Mouse (Mus musculus) kidney, postnatal 10 days (tissue): ENCODE data around the gene Fam189a1.

Experiments
- DNase-seq: peaks from one replicate; pipeline ENCODE4 v3.0.0; 2021; ENCODE audit warnings: mixed read lengths

Fam189a1 gene

GRCm38 (mm10) chr7:64872743-64873241, 283.6 kb downstream of the Fam189a1 start, which contains the start of gene Nsmce3:
Nsmce3 (minus strand) TSS chr7:64872997.
- DNase-seq: peak; percentile 98

DNA sequence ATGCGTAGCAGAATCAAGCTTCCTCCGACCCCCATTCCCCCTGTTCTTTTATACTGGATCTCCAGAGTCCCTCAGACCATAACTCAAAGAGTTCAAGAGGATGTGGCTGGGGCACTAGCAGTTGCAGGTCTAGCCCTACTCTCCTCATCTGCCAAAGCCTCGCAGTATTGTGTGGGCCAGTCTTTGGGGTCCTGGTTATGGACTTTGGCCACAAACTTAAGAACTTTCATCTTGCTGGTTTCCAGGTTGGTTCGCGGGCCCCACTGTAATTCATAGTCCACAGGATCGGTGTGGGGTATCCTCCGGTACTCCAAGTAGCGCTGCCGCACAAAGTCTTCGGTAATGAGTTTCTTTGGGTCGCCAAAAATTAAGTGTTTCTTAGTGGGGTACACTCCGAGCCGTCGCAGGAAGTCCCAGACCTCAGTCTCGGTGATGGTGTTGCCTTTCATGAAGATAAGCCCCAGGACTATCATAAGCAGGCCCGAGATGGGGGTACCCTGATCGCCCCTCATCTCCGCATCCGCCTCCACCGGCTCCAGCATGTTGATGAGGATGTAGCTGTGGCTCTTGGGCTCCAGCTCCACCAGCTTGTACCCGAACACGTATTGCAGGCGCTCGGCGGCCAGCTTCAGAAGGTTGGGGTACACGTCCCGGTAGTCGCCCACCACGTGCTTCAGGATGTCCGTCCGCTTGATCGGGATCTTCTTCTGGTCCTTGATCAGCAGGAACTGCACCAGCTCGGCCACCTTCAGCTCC, 284.2 kb downstream of the Fam189a1 start:
- no peak for DNase-seq

DNA sequence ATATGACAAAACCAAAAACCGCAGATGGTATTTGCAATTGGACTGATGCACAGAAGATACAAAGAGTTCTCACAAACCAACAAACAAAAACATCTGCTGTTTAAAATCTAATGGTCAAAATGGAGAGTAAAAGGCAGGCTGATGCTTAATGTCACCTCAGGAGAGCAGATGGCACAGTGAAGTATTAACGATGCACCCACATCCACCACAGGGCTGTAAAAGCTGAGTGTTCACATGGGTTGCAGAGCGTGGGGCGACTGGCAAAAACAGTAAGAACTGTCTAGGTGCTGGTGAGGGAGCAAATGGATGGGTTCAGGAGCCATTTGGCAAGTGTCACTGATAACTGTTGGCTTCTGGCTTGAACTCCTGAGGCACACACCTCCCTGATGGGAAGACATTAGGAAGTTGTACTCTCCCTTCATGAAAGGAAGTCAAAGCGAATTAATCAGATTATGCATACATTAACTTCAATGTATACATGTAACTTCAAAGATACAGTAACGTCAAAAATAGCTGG, 286.8 kb downstream of the Fam189a1 start:
- no peak for DNase-seq

DNA sequence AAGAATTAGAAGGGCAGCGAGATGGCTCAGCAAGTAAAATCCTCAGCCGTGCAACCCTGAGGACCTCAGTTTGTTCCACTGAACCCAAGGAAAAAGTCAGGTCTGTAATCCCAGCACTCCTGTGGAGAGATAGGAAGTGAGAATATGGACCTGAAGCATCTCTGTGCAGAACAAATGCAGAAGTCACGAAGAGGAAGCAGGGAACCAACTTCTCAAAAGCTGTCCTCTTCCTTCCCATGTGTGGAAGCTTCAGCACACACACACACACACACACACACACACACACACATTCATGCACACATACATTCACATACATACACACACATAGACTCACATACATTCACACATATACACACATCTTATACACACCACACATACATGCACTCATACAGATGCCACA, 292.8 kb downstream of the Fam189a1 start:
- DNase-seq: no peak

GRCm38 (mm10) chr7:64862978-64863377, 293.4 kb downstream of the Fam189a1 start:
- DNase-seq: no peak

GRCm38 (mm10) chr7:64856526-64857082, 299.8 kb downstream of the Fam189a1 start:
- no peak for DNase-seq

DNA sequence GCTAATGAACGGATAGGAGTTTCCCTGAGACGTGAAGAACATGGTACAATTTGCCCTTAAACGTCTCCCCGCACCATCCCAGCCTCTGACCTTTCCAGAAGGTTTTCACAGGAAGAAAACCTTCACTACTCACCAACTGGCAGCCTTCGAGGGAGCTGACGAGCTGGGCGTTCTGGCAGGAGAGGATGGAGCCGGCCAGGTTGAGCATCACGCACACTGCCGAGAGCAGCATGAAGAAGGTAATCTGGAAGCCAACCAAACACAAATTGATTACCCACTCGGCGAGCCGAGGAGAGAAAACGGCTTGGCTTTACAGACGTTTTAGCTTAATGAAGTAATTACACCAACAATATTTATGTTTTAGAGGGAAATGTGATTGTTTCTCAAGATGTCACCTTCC, 300.4 kb downstream of the Fam189a1 start:
- DNase-seq: no peak

- no peak for DNase-seq
These were observed 300.9 kb downstream of the Fam189a1 start for GRCm38 (mm10) chr7:64855389-64855927.

DNA sequence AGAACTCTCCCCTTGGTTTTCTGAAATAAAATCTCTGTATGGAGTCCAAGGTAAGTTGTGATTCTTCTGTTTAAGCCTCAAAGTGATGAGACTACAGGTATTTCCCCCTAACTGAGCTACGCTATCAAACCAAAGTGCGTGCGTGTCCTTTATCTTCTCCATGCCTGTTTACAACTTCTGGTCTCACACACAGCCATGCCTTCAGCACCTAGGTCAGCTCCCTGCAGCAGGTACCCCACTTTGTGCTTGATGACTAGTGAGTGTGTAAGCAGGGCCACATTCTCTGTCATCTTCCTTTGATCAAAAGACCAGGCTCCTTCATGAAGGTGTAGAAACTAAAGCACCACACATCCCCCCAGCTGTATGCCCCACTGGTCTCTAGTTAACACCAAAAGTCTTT, 305.6 kb downstream of the Fam189a1 start:
- DNase-seq: peak; percentile 68

DNA sequence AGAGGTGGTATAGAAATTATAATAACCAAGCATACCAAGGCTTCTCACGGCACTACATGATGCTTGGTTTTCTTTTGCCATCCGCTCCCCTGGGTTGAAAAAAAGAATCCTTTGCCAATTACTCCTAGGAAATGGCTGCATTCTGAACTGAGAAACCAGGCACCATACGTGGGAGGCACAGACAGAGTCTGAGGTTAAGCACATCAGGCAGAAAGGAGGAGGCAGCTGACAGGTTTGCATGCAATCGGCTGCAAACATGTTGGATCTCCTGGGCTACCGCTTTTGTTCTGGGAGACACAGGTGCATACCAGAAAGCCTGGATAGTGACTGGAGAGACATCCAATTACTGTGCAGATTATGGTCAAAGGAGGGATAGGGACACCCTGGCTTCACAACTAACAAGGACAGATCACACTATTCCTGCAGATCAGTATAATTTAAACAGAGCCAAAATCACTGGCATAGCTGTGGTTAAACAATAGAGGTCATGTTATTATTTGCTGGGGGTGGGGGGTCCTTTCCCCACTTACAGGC, 308.9 kb downstream of the Fam189a1 start:
- no peak for DNase-seq

DNA sequence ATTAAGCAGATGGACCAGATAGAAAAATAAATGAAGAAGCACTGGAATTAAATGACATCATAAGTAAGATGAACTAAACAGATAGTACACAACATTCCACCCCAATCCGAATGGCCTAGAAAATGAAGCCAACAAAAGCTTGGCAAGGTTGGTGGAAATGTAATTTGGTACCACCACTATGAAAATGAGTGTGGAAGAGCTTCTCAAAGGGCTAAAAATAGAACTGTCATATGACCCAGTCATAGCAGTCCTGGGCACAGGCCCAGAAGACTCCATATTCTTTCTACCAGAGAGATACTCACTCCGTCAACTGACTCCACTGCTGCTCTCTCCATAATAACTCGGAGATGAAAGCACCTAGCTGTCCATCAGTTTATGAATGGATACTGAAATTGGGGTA, 310.3 kb downstream of the Fam189a1 start:
- no peak for DNase-seq

DNA sequence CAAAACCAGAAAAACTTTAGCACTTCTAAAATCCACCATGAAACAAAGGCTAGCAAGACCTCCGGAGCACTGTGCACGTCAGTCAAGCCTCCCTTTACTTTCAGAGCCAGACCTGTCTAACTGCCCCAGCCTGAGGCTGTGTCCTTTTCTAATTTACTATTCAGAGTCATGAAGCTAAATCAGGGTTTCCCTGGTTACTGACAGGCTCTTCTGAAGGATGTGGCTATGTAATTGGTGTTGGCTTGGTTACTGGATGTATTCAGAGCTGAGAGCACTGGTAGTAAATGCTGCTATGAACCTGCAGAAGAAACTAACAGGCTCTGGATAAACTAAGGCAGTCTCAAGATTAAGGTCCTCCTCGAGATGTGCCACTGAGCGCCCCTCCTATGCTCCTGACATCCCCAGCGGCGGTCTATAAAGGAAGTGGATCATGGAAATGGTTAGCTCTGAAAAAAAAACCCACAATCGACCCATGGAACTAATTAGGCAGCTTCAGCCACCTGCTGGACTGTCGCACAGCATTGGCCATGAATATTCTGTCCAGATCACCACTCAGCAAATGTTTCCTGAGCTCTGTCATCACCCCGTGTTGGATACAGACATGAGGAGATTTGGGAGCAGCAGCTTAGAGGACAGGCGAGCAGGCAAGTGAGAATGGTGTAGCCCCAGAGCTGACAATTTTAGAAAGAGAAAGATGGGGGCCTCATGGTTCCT, 315.3 kb downstream of the Fam189a1 start:
- no peak for DNase-seq

- DNase-seq: no peak
These were observed 315.8 kb downstream of the Fam189a1 start for GRCm38 (mm10) chr7:64840576-64840895.

- peak; percentile 63 for DNase-seq
These were observed 316.4 kb downstream of the Fam189a1 start for GRCm38 (mm10) chr7:64839801-64840575.

GRCm38 (mm10) chr7:64839281-64839680, 317.1 kb downstream of the Fam189a1 start:
- DNase-seq: no peak

DNA sequence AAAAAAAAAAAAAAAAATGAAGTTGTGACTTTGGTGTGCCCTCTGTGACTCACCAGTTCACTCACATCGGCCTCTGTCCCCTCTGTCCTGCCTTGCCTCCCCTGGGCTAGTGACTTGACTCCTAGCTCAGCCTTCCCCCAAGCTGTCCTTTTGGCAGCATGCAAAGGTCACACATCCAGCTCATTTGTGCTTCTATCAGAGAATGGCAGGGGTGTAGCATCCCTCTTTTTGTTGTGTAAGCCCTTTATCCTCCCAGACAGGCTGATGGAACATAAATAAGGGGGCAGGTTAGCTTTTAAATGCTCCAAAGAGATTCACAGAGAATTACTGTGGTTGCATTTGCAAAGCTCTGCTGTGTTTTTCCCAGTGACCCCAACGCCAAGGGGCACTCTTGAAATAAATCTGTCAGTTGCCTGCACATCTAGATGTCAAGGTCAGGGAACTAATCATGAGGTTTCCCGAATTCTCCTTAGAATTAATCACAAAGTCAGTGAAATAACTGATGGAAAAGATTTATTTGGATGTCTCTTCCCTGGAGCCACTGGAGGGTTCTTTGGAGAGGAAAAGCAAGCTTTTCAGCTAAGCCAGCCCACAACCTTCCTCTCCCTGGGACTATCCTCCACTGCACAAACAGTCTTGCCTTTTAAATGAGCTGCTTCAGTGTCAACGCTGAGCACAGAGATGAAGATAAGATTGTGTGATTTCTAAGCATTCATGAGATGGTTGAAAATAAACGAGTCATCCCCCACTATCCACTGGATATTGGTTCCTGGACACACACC, 326.0 kb downstream of the Fam189a1 start:
- no peak for DNase-seq

- DNase-seq: no peak
These were observed 335.3 kb downstream of the Fam189a1 start for GRCm38 (mm10) chr7:64821081-64821480.

DNA sequence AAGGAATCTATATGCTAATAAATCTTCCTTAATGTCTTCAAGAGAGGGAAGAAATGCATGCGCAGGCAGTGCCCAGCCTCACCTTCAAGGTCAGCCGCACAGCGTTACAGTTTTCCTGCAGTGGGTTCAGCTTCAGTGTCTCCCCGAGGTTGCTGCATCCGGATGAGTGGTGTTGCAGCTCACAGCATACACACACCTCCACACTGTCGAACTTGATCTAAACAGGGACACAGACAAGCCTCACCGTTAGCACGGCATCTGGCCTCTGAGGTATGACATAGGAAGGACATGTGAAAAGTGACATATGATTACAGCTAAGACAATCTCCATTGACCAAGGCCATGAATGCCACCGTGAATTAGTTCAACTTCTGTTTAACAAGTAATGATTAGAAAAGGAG, 336.7 kb downstream of the Fam189a1 start:
- no peak for DNase-seq

DNA sequence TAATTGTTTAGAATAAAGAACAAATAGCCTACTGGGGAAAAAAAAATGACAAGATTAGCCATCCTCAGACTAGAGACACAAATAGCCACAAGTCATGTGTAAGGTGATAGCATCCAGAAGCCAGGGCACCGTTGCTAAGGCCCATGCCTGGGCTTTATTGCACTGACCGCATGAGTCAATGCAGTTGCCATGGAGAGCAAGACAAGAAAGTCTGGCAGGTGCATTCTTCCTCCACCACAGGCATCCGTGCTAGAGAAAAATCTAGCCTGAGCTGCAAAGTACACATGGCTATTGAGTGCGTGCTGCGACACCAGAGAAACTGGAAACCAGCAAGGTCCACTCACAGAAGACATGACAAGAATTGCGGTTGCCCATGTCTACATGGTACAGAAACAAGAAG, 347.5 kb downstream of the Fam189a1 start:
- no peak for DNase-seq

- no peak for DNase-seq
These were observed 351.3 kb downstream of the Fam189a1 start for GRCm38 (mm10) chr7:64805100-64805499.

DNA sequence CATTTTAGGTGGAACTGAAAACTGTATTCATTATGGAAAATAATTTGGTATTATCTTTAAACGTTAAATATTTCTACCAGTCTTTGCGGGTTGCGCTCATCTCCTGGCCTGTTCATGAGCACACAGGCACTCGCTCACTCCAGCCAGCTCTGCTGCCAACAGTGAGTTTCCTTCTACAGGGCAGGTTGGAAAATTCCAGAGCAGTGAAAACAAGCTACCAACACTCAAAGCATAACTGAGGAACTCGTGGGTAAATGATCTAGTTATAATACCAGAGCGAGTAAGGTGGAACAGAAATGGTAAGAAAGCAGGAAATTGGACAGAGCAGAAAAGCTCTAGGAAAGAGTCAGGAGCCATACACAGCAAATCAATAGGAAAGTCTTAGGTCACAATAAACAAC, 360.8 kb downstream of the Fam189a1 start:
- DNase-seq: no peak

DNA sequence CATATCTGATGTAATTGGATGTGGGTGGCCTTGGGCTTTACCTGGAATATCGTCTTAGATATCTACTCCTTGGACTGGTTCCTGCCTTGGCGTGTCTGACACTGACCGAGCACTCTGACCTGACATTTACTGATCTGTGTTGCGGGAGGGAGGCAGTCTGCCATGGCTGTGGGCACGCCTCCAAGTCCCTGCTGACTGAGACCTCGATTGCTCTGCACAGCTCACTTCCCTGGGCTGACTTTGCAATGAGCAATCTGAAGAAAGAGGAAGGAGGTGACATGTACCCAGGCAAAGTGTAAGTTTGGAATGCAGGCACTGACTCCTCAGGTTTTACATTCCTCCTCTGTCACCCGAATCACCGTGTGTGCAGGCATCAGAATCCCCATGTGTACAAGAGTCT, 364.3 kb downstream of the Fam189a1 start:
- peak; percentile 40 for DNase-seq
